Mouse (Mus musculus): ENCODE data around the gene Gm20388. TPM values are rescaled to one million over a fixed set of nuclear protein-coding genes. Genes with fewer than 3 reads are reported as not detected.
A peak's percentile ranks its signal among the peaks of the same experiment; 100 is the strongest.

Gm20388 gene
- polyA plus RNA-seq, 1 experiment from 2014 or later, result 7.4 TPM

GRCm38 (mm10) chr8:120498926-120499605 is 588.4 kb downstream of the Gm20388 start:
- Histone ChIP-seq H3K4me1 (peaks cover 96% of the 10 kb centered on the region), H3K4me3 (replicated peaks) (no peak overlapping the region), H3K4me2 (peak overlapping the region; percentile 43), H3K9me3 (replicated peaks) (no peaks in the 10 kb centered on the region), H3K27ac (peak overlapping the region; percentile 83), H3K36me3 (no peaks in the 10 kb centered on the region), H3K27me3 (no peaks in the 10 kb centered on the region), H3K9ac (no peak overlapping the region; the same call in 1 of the 2 replicates)
- WGBS, result 22% methylated on average over 9 of the region's 9 CpGs
- peak; percentile 81 for ATAC-seq (replicated peaks; ENCODE audit: low FRiP score)

- Histone ChIP-seq H3K4me2 (no peak overlapping the region), H3K36me3 (no peaks in the 10 kb centered on the region), H3K4me3 (replicated peaks) (no peak overlapping the region), H3K27me3 (no peaks in the 10 kb centered on the region), H3K4me1 (peaks cover 96% of the 10 kb centered on the region), H3K27ac (peak overlapping the region; percentile 19; the same call in 1 of the 2 replicates), H3K9ac (no peak overlapping the region), H3K9me3 (replicated peaks) (no peaks in the 10 kb centered on the region)
- ATAC-seq (replicated peaks; ENCODE audit: low FRiP score), result no peak
- WGBS, result 70% methylated on average over 8 of the region's 8 CpGs
Measured at GRCm38 (mm10) chr8:120500701-120501261, 590.1 kb downstream of the Gm20388 start.

GRCm38 (mm10) chr8:120501426-120501825 is 590.8 kb downstream of the Gm20388 start:
- Histone ChIP-seq H3K27me3 (no peaks in the 10 kb centered on the region), H3K4me2 (no peak overlapping the region), H3K9me3 (replicated peaks) (no peaks in the 10 kb centered on the region), H3K4me3 (replicated peaks) (no peak overlapping the region), H3K9ac (no peak overlapping the region), H3K27ac (no peak overlapping the region), H3K4me1 (peaks cover 96% of the 10 kb centered on the region), H3K36me3 (no peaks in the 10 kb centered on the region)
- 83% methylated on average over 5 of the region's 5 CpGs for WGBS
- ATAC-seq (replicated peaks; ENCODE audit: low FRiP score), result no peak

- H3K4me2 ChIP-seq, result no peak overlapping the region
- ATAC-seq (replicated peaks; ENCODE audit: low FRiP score), result no peak
- no peaks in the 10 kb centered on the region for H3K36me3 ChIP-seq
- 56% methylated on average over 5 of the region's 5 CpGs for WGBS
- peaks cover 90% of the 10 kb centered on the region for H3K4me1 ChIP-seq
- H3K27me3 ChIP-seq, result no peaks in the 10 kb centered on the region
- no peaks in the 10 kb centered on the region for H3K9me3 ChIP-seq (replicated peaks)
- H3K27ac ChIP-seq, result no peak overlapping the region
- H3K9ac ChIP-seq, result no peak overlapping the region
- no peak overlapping the region for H3K4me3 ChIP-seq (replicated peaks)
Measured at GRCm38 (mm10) chr8:120502428-120502827, 591.8 kb downstream of the Gm20388 start.

- peak overlapping the region; percentile 55 for H3K4me2 ChIP-seq
- WGBS, result 10% methylated on average over 20 of the region's 20 CpGs
- H3K27ac ChIP-seq, result peak overlapping the region; percentile 89
- no peaks in the 10 kb centered on the region for H3K27me3 ChIP-seq
- H3K4me3 ChIP-seq (replicated peaks), result peak overlapping the region; percentile 19
- ATAC-seq (replicated peaks; ENCODE audit: low FRiP score), result peak; percentile 40; the same call in 1 of the 2 replicates
- no peaks in the 10 kb centered on the region for H3K9me3 ChIP-seq (replicated peaks)
- H3K9ac ChIP-seq, result 0 out of 2 replicates have a peak overlapping the region, but pooled peaks have one; percentile 3
- no peaks in the 10 kb centered on the region for H3K36me3 ChIP-seq
- peaks cover 88% of the 10 kb centered on the region for H3K4me1 ChIP-seq
Measured at GRCm38 (mm10) chr8:120504251-120505081, 593.8 kb downstream of the Gm20388 start.

- Histone ChIP-seq H3K9ac (0 out of 2 replicates have a peak overlapping the region, but pooled peaks have one; percentile 3), H3K9me3 (replicated peaks) (no peaks in the 10 kb centered on the region), H3K4me2 (peak overlapping the region; percentile 55), H3K36me3 (no peaks in the 10 kb centered on the region), H3K4me1 (peaks cover 88% of the 10 kb centered on the region), H3K27me3 (no peaks in the 10 kb centered on the region), H3K4me3 (replicated peaks) (peak overlapping the region; percentile 19), H3K27ac (peak overlapping the region; percentile 89)
- 0 out of 2 replicates have a peak, but pooled peaks have one; percentile 3 for ATAC-seq (replicated peaks; ENCODE audit: low FRiP score)
- WGBS, result 1% methylated on average over 19 of the region's 19 CpGs
Measured at GRCm38 (mm10) chr8:120505082-120505511, 594.5 kb downstream of the Gm20388 start.

GRCm38 (mm10) chr8:120505619-120506310 is 595.1 kb downstream of the Gm20388 start:
- ATAC-seq (replicated peaks; ENCODE audit: low FRiP score), result no peak
- peak overlapping the region; percentile 89; the same call in 1 of the 2 replicates for H3K27ac ChIP-seq
- H3K4me3 ChIP-seq (replicated peaks), result no peak overlapping the region; the same call in 1 of the 2 replicates
- H3K9me3 ChIP-seq (replicated peaks), result no peaks in the 10 kb centered on the region
- no peaks in the 10 kb centered on the region for H3K27me3 ChIP-seq
- H3K4me2 ChIP-seq, result peak overlapping the region; percentile 55
- 27% methylated on average over 23 of the region's 23 CpGs for WGBS
- H3K4me1 ChIP-seq, result peaks cover 87% of the 10 kb centered on the region
- H3K9ac ChIP-seq, result no peak overlapping the region
- no peaks in the 10 kb centered on the region for H3K36me3 ChIP-seq

- peaks cover 87% of the 10 kb centered on the region for H3K4me1 ChIP-seq
- no peak overlapping the region for H3K27ac ChIP-seq
- no peak overlapping the region for H3K9ac ChIP-seq
- no peaks in the 10 kb centered on the region for H3K9me3 ChIP-seq (replicated peaks)
- no peaks in the 10 kb centered on the region for H3K27me3 ChIP-seq
- WGBS, result 40% methylated on average over 2 of the region's 2 CpGs
- no peaks in the 10 kb centered on the region for H3K36me3 ChIP-seq
- no peak for ATAC-seq (replicated peaks; ENCODE audit: low FRiP score)
- H3K4me3 ChIP-seq (replicated peaks), result no peak overlapping the region
- no peak overlapping the region for H3K4me2 ChIP-seq
Measured at GRCm38 (mm10) chr8:120506562-120506961, 595.9 kb downstream of the Gm20388 start.

GRCm38 (mm10) chr8:120507290-120507689 is 596.6 kb downstream of the Gm20388 start:
- no peak overlapping the region for H3K27ac ChIP-seq
- 90% methylated on average over 9 of the region's 9 CpGs for WGBS

GRCm38 (mm10) chr8:120509136-120510034 is 598.7 kb downstream of the Gm20388 start:
- H3K9me3 ChIP-seq (replicated peaks), result no peaks in the 10 kb centered on the region
- whole genome bisulfite sequencing, result 3% methylated on average over 21 of the region's 21 CpGs
- no peaks in the 10 kb centered on the region for H3K36me3 ChIP-seq
- H3K4me1 ChIP-seq, result peaks cover 89% of the 10 kb centered on the region
- H3K27ac ChIP-seq, result peak overlapping the region; percentile 52
- H3K4me3 ChIP-seq (replicated peaks), result peak overlapping the region; percentile 27
- 0 out of 2 replicates have a peak overlapping the region, but pooled peaks have one; percentile 15 for H3K9ac ChIP-seq
- 0 out of 2 replicates have a peak, but pooled peaks cover 4% of the 10 kb centered on the region for H3K27me3 ChIP-seq
- peak; percentile 44 for ATAC-seq (replicated peaks; ENCODE audit: low FRiP score)
- peak overlapping the region; percentile 53 for H3K4me2 ChIP-seq

More at GRCm38 (mm10) chr8:120507290-120507689, 596.6 kb downstream of the Gm20388 start:
- no peak for ATAC-seq (replicated peaks; ENCODE audit: low FRiP score)
- Histone ChIP-seq H3K36me3 (no peaks in the 10 kb centered on the region), H3K27me3 (no peaks in the 10 kb centered on the region), H3K9ac (no peak overlapping the region), H3K4me1 (peaks cover 90% of the 10 kb centered on the region), H3K4me3 (replicated peaks) (no peak overlapping the region), H3K4me2 (no peak overlapping the region), H3K9me3 (replicated peaks) (no peaks in the 10 kb centered on the region)
